Mouse (Mus musculus) A20 (cell line): Measurements from ENCODE around the gene Gm20388.

Experiments
- DNase-seq: peaks from one replicate; pipeline ENCODE4 v3.0.0-alpha.2; 2011; ENCODE audit warnings: low read depth, low spot score

The Gm20388 gene

GRCm38 (mm10) chr8:122666827-122667226 is 2756.2 kb downstream of the Gm20388 start:
- DNase-seq, result no peak

- no peak for DNase-seq
These were observed 2757.2 kb downstream of the Gm20388 start for GRCm38 (mm10) chr8:122667854-122668253.

GRCm38 (mm10) chr8:122669370-122669769 is 2758.7 kb downstream of the Gm20388 start:
- DNase-seq, result no peak

GRCm38 (mm10) chr8:122670001-122670400 is 2759.4 kb downstream of the Gm20388 start:
- no peak for DNase-seq

GRCm38 (mm10) chr8:122670718-122671117 is 2760.1 kb downstream of the Gm20388 start:
- DNase-seq, result no peak

GRCm38 (mm10) chr8:122671894-122672293 is 2761.3 kb downstream of the Gm20388 start:
- DNase-seq, result no peak

- DNase-seq, result no peak
These were observed 2763.3 kb downstream of the Gm20388 start for GRCm38 (mm10) chr8:122673989-122674388.

- no peak for DNase-seq
These were observed 2764.4 kb downstream of the Gm20388 start for GRCm38 (mm10) chr8:122674999-122675398.

- DNase-seq, result no peak
These were observed 2765.2 kb downstream of the Gm20388 start for GRCm38 (mm10) chr8:122675596-122676420.

- no peak for DNase-seq
These were observed 2766.2 kb downstream of the Gm20388 start for GRCm38 (mm10) chr8:122676621-122677480.

GRCm38 (mm10) chr8:122677481-122678021 is 2766.9 kb downstream of the Gm20388 start:
- DNase-seq, result no peak

GRCm38 (mm10) chr8:122678061-122678895 is 2767.6 kb downstream of the Gm20388 start:
- DNase-seq, result peak; percentile 79

- no peak for DNase-seq
These were observed 2768.2 kb downstream of the Gm20388 start for GRCm38 (mm10) chr8:122678896-122679210.

- DNase-seq, result no peak
These were observed 2768.8 kb downstream of the Gm20388 start for GRCm38 (mm10) chr8:122679325-122679920.

GRCm38 (mm10) chr8:122680171-122680570 is 2769.5 kb downstream of the Gm20388 start:
- DNase-seq, result no peak

- DNase-seq, result no peak
These were observed 2772.2 kb downstream of the Gm20388 start for GRCm38 (mm10) chr8:122682820-122683219.

GRCm38 (mm10) chr8:122685097-122685861 is 2774.6 kb downstream of the Gm20388 start:
- no peak for DNase-seq

GRCm38 (mm10) chr8:122686879-122687278 is 2776.2 kb downstream of the Gm20388 start:
- no peak for DNase-seq

GRCm38 (mm10) chr8:122689315-122689714 is 2778.7 kb downstream of the Gm20388 start:
- DNase-seq, result no peak

GRCm38 (mm10) chr8:122691018-122691417 is 2780.4 kb downstream of the Gm20388 start:
- no peak for DNase-seq
